Mouse (Mus musculus): ENCODE data around the gene Stox2. TPM values are rescaled to one million over a fixed set of nuclear protein-coding genes. Genes with fewer than 3 reads are reported as not detected.

Gene Stox2
- polyA plus RNA-seq, 1 experiment from 2014 or later = 46.7 TPM

DNA sequence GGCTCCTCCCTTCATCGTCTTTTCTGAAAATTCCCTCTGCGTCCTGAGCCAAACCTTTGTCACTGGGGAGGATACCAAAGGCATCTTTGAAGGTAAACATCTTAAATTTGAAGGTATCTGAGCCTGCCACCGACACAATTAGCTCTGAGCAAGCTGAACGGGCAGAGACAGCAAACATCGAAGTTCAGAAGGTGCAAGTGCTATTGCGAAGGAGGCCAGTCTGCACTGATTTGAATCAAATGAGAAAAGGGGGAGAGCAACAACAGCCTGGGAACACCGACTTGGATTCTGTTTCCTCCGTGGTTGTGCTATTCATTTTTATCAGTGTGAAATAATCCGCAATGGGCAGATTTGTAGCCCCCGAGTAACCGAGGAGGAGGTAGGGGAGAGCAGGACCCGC is 202.5 kb downstream of the Stox2 start:
- ATAC-seq = no peak
- H3K4me2 ChIP-seq = peak overlapping the region; percentile 66
- peak overlapping the region; percentile 35 for H3K4me3 ChIP-seq
- no peaks in the 10 kb centered on the region for H3K9me3 ChIP-seq (replicated peaks)
- H3K4me1 ChIP-seq = peaks cover 78% of the 10 kb centered on the region
- 16% methylated on average over 12 of the region's 12 CpGs for WGBS
- H3K9ac ChIP-seq = peak overlapping the region; percentile 55
- no peaks in the 10 kb centered on the region for H3K27me3 ChIP-seq
- H3K36me3 ChIP-seq (ENCODE audit: poor library complexity, severe bottlenecking) = no peaks in the 10 kb centered on the region
- H3K27ac ChIP-seq = peak overlapping the region; percentile 92

DNA sequence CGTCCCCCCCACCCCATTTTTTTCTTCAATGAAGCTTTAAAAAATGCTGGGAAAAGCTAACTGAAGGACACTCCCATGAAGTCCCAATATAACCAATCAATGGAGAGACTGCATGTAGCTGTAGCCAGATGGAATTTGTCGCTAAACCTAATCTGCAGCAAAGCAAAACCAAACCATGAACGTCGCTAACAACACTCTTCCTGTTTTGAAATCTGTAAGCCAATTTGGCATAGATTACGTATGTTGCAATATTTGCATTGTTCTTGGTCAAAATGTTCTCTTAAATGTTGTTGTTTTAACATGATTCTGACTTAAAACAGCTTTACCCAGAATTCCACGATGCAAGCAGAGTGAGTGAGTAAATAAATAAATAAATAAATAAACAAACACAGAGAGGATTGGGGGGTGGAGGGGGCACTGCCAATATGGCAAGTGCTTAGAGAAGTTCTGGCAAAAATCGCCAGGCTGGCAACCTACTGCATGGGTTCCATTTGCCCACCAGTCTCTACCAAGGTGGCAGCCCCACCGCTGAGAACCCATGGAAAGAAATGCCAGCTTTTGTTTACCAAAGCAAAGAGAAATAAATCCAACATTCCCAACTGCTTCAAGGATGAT is 203.0 kb downstream of the Stox2 start:
- Histone ChIP-seq H3K27me3 (no peaks in the 10 kb centered on the region), H3K4me2 (peak overlapping the region; percentile 66), H3K27ac (peak overlapping the region; percentile 92), H3K36me3 (ENCODE audit: poor library complexity, severe bottlenecking) (no peaks in the 10 kb centered on the region), H3K4me1 (peaks cover 79% of the 10 kb centered on the region), H3K4me3 (peak overlapping the region; percentile 35), H3K9me3 (replicated peaks) (no peaks in the 10 kb centered on the region), H3K9ac (peak overlapping the region; percentile 55)
- WGBS = 11% methylated on average over 8 of the region's 8 CpGs
- ATAC-seq = peak; percentile 83

DNA sequence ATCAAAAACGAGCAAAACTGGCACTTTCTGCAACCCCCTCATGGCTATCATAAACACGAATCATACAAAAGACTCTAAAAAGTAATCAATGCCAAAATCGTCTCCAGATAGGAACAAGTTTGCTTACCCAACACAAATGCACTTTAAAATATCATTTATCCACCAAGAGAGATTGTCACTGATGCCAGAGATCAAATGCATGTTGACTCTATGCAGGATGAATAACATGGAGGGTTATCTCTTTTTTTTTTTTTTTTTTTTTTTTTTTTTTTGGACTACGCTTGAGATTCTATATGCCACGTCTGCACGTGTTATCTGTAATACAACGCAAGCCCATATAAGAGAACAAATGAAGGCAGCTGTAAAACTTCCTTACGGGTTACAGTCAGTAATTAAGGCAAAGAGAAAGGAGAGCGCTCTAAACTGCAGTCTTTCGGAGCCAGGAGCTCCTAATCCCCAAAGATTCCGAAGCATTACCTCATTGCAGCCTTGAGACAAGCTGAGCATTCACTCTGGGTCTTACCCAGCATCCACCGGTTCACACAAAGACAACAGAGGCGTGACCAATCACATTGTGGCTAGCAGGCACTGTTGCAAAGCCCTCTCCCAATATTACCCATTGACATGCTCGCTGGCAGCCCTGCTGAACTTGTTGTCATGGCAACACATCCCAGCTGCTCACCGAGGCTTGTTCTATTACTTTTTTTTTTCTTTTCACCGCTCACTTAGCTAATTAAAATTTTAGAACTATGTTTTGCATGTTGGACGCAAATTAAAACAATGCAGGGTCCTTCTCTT is 203.8 kb downstream of the Stox2 start:
- 4% methylated on average over 17 of the region's 17 CpGs for WGBS
- H3K27ac ChIP-seq = peak overlapping the region; percentile 92
- no peaks in the 10 kb centered on the region for H3K27me3 ChIP-seq
- H3K4me3 ChIP-seq = peak overlapping the region; percentile 35
- no peaks in the 10 kb centered on the region for H3K9me3 ChIP-seq (replicated peaks)
- H3K4me1 ChIP-seq = peaks cover 85% of the 10 kb centered on the region
- H3K9ac ChIP-seq = peak overlapping the region; percentile 67
- ATAC-seq = peak; percentile 97
- no peaks in the 10 kb centered on the region for H3K36me3 ChIP-seq (ENCODE audit: poor library complexity, severe bottlenecking)
- H3K4me2 ChIP-seq = peak overlapping the region; percentile 66

DNA sequence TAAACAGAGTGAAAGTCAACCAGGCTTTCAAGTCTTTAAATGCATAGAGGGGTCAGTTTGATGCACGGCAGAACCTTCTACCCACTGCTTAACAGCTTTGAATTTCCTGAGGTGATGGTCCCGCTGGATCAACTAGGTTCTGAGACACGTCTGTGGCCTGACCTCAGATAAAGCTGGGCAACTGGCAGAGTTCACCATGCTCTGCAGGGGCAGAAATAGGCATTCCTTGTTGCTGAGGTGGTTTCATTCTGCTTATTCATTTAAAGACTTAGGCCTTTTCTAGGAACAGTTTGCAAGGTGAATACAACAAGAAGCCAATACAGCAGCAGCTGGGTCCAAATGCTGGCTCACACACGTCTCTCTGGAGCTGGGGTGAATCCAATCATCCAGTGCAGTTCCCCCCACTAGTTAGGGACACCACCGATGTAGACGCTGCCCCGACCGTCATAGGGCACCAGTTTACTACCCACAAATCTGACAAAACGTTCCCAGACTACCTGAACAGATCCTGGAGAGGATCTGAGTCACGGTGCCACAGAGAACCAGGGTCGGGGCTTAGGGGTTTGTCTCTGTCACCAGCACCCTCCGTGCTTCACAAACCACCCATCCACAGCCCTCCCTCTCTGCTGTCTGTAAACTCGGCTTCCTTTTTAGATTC is 204.6 kb downstream of the Stox2 start:
- Histone ChIP-seq H3K36me3 (ENCODE audit: poor library complexity, severe bottlenecking) (no peaks in the 10 kb centered on the region), H3K27me3 (no peaks in the 10 kb centered on the region), H3K4me1 (peaks cover 92% of the 10 kb centered on the region), H3K4me2 (peak overlapping the region; percentile 66), H3K4me3 (peak overlapping the region; percentile 35), H3K9me3 (replicated peaks) (no peaks in the 10 kb centered on the region), H3K27ac (peak overlapping the region; percentile 92), H3K9ac (peak overlapping the region; percentile 67)
- WGBS = 8% methylated on average over 13 of the region's 13 CpGs
- ATAC-seq = no peak

DNA sequence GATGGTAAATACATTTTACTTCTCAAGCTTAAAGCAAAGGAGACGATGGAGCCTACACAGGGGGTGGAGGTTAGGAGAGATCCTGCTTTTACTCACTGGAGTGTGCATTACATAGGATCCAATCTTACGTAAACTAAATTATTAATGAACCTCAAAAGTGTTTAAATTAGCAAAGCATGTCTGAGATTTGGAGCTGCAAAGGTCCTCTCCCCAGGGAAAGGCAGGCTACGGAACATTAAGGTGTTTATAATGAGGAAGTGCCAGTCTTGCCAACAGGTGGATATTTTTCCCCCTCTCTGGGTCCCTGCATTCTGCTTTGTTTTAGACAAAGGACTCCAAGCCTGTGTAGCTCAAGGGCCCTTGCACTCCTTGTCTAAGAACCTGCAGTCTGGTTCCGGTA is 205.3 kb downstream of the Stox2 start:
- Histone ChIP-seq H3K27ac (peak overlapping the region; percentile 92), H3K4me1 (peaks cover 87% of the 10 kb centered on the region), H3K27me3 (no peaks in the 10 kb centered on the region), H3K9ac (peak overlapping the region; percentile 41), H3K9me3 (replicated peaks) (no peaks in the 10 kb centered on the region), H3K36me3 (ENCODE audit: poor library complexity, severe bottlenecking) (no peaks in the 10 kb centered on the region), H3K4me3 (peak overlapping the region; percentile 35), H3K4me2 (peak overlapping the region; percentile 66)
- WGBS = 15% methylated on average over 4 of the region's 4 CpGs
- no peak for ATAC-seq

DNA sequence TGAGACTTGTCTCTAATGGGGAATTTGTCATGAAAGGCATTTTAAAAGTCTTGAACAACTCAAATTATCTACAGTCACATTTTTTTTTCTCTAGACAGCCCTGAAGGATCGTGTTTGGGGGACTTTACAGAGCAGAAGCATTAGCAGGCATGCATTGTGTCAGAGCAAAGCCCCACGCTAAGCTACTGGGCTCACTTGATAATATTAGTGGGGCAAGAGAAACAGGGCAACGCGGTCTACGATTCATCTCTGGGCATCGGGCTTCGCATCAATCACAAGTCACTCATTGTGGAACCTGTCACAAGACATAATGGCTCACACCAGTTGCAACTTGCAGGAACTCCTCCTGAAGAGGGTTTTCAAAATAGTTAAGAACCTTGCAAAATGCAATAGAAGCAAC is 205.9 kb downstream of the Stox2 start:
- WGBS = 7% methylated on average over 7 of the region's 7 CpGs
- Histone ChIP-seq H3K9me3 (replicated peaks) (no peaks in the 10 kb centered on the region), H3K4me2 (peak overlapping the region; percentile 66), H3K27me3 (no peaks in the 10 kb centered on the region), H3K4me3 (no peak overlapping the region; the same call in 1 of the 2 replicates), H3K4me1 (peaks cover 81% of the 10 kb centered on the region), H3K27ac (peak overlapping the region; percentile 92), H3K9ac (peak overlapping the region; percentile 41; the same call in 1 of the 2 replicates), H3K36me3 (ENCODE audit: poor library complexity, severe bottlenecking) (no peaks in the 10 kb centered on the region)
- ATAC-seq = no peak

DNA sequence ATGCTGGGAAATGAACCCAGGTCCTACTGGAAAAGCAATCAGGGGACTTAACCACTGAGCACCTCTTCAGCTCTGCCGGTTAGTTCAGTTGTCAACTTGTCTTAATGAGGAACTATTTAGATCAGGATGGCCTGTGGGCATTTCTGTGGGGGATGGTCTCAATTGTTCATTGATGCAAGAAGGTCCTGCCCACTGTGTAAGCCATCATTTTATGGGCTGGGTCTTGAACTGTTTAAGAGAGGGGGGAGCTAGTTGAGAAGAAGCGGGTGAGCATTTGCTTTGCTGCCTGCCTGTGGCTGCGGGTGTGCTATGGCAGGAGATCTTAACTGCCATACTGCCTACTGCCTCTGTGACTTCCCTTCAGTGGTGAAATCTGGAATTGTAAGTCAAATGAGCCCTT is 214.1 kb downstream of the Stox2 start:
- no peak overlapping the region for H3K27ac ChIP-seq
- H3K36me3 ChIP-seq (ENCODE audit: poor library complexity, severe bottlenecking) = no peaks in the 10 kb centered on the region
- no peak overlapping the region for H3K9ac ChIP-seq
- 51% methylated on average over 3 of the region's 3 CpGs for WGBS
- H3K4me1 ChIP-seq = peaks cover 33% of the 10 kb centered on the region
- H3K4me3 ChIP-seq = no peak overlapping the region
- peak; percentile 28; the same call in 1 of the 2 replicates for ATAC-seq
- H3K4me2 ChIP-seq = no peak overlapping the region
- no peaks in the 10 kb centered on the region for H3K27me3 ChIP-seq
- no peaks in the 10 kb centered on the region for H3K9me3 ChIP-seq (replicated peaks)

DNA sequence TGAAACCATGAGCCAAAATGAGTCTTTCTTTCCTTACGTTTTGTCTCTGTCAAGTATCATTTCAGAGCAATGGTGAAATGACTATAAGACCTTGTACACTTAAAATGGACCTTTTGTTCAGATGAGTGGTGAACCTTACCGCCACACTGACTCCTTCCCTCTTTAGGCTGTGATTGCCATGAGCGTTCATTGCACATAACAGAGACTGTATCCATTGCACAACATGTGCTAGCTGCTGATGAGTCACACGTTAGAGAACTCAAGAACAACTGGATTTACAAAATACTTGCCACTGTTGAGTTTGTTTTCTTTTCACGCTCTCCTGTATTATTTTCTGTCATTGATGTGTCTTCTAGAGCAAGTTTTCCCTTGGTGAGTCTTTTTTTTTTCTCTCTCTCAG is 216.1 kb downstream of the Stox2 start:
- no peak overlapping the region for H3K27ac ChIP-seq
- peaks cover 3% of the 10 kb centered on the region; the same call in 1 of the 2 replicates for H3K36me3 ChIP-seq (ENCODE audit: poor library complexity, severe bottlenecking)
- no peak overlapping the region for H3K4me3 ChIP-seq
- no peak for ATAC-seq
- H3K4me2 ChIP-seq = no peak overlapping the region
- 86% methylated on average over 5 of the region's 5 CpGs for WGBS
- H3K4me1 ChIP-seq = peaks cover 25% of the 10 kb centered on the region
- H3K27me3 ChIP-seq = no peaks in the 10 kb centered on the region
- H3K9me3 ChIP-seq (replicated peaks) = no peaks in the 10 kb centered on the region
- H3K9ac ChIP-seq = no peak overlapping the region

DNA sequence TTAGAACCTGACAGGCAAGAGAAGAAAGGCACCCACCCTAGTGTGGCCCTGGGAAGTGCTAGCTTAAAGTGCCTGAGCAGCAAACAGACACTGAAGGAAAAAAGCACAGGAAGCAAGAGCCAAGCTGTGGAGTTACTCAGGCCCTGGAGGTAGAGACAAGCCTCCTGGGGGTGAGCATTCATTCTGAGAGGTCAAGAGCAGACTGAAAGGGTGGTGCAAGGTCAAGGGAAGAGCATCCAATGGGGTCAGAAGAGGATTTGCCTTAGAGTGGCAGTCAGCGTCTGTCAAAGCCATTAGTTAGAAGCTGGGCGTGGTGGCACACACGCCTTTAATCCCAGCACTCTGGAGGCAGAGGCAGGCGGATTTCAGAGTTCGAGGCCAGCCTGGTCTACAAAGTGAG is 224.3 kb downstream of the Stox2 start:
- no peak for ATAC-seq
- Histone ChIP-seq H3K4me3 (no peak overlapping the region), H3K27ac (no peak overlapping the region), H3K36me3 (ENCODE audit: poor library complexity, severe bottlenecking) (peaks cover 3% of the 10 kb centered on the region; the same call in 1 of the 2 replicates), H3K9ac (no peak overlapping the region), H3K27me3 (no peaks in the 10 kb centered on the region), H3K9me3 (replicated peaks) (no peaks in the 10 kb centered on the region), H3K4me2 (no peak overlapping the region), H3K4me1 (peaks cover 51% of the 10 kb centered on the region)
- 82% methylated on average over 5 of the region's 5 CpGs for WGBS

DNA sequence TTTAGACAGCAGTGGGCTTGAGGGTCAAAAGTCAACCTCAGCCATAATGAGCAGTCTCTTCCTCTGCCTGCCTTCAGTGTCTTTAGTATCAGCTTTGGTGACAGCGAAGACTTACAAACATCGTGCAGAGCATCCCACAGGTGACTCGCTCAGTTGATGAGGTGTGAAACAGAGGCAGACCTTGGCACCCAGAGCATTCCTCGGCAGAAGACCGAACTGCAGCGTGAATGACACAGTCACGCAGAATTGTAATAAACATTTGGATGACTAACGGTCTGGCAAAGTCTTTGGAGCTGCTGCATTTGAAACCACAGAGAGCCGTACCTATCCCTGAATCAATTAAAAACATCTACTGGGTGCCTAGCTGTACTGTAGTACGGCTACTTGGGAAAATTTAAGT is 225.0 kb downstream of the Stox2 start:
- WGBS = 76% methylated on average over 10 of the region's 10 CpGs
- H3K4me1 ChIP-seq = peaks cover 56% of the 10 kb centered on the region

DNA sequence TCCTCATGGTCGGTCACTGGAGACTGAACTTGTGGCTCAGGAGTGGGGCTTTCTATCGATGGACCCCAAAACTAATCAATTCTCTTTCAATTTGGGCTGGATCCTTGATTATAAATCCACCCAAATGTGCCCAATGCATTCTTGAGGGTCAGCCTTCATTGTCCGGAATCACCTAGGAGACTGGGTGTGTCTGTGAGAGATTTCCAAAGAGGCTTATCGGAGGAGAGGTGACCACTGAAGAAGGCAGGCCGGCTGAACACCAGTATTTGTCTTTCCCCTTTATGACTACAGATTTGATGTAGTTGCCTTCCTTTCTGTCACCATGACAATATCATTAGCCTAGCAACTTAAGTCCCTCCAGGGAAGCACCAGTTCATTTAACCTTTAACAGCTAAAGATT is 225.8 kb downstream of the Stox2 start:
- no peak for ATAC-seq
- H3K27me3 ChIP-seq = no peaks in the 10 kb centered on the region
- peaks cover 64% of the 10 kb centered on the region for H3K4me1 ChIP-seq
- peaks cover 2% of the 10 kb centered on the region; the same call in 1 of the 2 replicates for H3K36me3 ChIP-seq (ENCODE audit: poor library complexity, severe bottlenecking)
- WGBS = 54% methylated on average over 5 of the region's 5 CpGs
- no peak overlapping the region for H3K9ac ChIP-seq
- no peak overlapping the region for H3K27ac ChIP-seq
- H3K4me3 ChIP-seq = no peak overlapping the region
- H3K4me2 ChIP-seq = no peak overlapping the region
- H3K9me3 ChIP-seq (replicated peaks) = no peaks in the 10 kb centered on the region

More for the DNA sequence above, 225.0 kb downstream of the Stox2 start:
- Histone ChIP-seq H3K4me2 (no peak overlapping the region), H3K4me3 (no peak overlapping the region), H3K27ac (no peak overlapping the region), H3K36me3 (ENCODE audit: poor library complexity, severe bottlenecking) (peaks cover 3% of the 10 kb centered on the region; the same call in 1 of the 2 replicates), H3K27me3 (no peaks in the 10 kb centered on the region), H3K9ac (no peak overlapping the region), H3K9me3 (replicated peaks) (no peaks in the 10 kb centered on the region)
- no peak for ATAC-seq

DNA sequence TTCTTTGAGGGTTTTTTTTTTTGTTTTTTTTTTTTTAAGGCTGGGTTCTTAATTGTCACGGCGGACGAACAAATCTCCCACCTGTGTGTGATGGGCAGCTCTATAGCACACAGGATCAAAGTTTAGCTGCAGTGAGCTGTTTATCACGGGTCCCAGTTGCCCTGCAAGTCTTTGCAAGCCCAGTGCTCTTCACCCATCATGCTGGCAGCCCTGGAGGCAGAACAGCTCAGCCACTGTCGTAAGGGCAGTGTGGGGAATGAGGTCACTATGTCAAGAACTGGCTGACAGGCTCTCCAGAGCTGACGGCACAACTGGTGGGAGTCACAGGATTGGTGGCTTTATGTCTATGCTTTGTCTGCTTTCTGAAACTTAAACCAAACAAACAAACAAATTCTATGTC is 227.6 kb downstream of the Stox2 start:
- H3K4me1 ChIP-seq = peaks cover 69% of the 10 kb centered on the region
- no peaks in the 10 kb centered on the region for H3K9me3 ChIP-seq (replicated peaks)
- ATAC-seq = peak; percentile 43; the same call in 1 of the 2 replicates
- H3K9ac ChIP-seq = peak overlapping the region; percentile 50
- peak overlapping the region; percentile 78 for H3K27ac ChIP-seq
- H3K36me3 ChIP-seq (ENCODE audit: poor library complexity, severe bottlenecking) = no peaks in the 10 kb centered on the region
- H3K4me2 ChIP-seq = peak overlapping the region; percentile 17
- 20% methylated on average over 6 of the region's 6 CpGs for WGBS
- H3K4me3 ChIP-seq = no peak overlapping the region
- no peaks in the 10 kb centered on the region for H3K27me3 ChIP-seq

Measured in forebrain, embryonic 13.5 days (tissue).